Mouse (Mus musculus): ENCODE results near the gene Luzp2. TPM values are rescaled to one million over a fixed set of nuclear protein-coding genes. Genes with fewer than 3 reads are reported as not detected.
"Not testable (repeated sequence)": the region's sequence is repeated elsewhere in the genome, so short reads cannot be mapped to it uniquely, and the experiment has no call there.

The Luzp2 gene
- polyA plus RNA-seq, 1 experiment from 2014 or later, result 21.3 TPM

DNA sequence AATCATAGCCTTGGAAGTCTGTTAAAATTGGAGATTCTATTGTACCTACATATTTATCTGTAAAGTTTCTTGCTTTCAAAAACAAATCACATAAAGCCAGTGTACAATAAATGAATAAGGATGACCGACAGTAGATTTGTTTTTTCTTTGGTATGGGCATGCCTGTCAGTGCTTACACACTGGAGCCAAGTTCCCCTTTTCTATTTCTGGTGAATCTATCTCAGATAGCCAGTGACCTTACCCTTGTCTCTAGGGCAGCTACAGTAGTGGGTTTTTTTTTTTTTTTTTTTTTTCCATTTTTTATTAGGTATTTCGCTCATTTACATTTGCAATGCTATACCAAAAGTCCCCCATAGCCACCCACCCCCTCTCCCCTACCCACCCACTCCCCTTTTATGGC, 298.6 kb downstream of the Luzp2 start:
- ATAC-seq; H3K4me1 ChIP-seq (replicated peaks): not testable (repeated sequence)
- 89% methylated on average over 2 of the region's 2 CpGs for WGBS

DNA sequence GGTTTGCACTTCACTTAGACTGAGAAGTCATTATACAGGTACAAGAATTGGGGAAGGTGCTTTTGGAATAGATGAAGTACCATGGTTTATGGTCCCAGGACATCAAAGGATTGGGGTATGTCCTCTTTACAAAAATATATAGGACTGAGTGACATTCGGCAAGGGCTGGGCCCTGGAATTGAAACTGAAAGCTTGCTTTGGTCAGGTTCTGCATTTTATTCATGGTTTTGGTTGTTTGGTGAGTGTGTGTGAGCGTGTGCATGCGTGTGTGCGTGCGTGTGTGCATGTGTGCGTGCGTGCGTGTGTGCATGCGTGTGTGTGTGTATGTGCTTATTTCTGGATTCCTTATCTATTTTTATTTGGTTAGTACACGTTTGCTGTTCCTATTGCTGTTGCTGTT, 353.6 kb downstream of the Luzp2 start:
- Histone ChIP-seq H3K9ac (replicated peaks) (no peak overlapping the region), H3K27me3 (no peaks in the 10 kb centered on the region), H3K4me1 (replicated peaks) (no peaks in the 10 kb centered on the region), H3K4me3 (replicated peaks) (no peak overlapping the region), H3K9me3 (no peaks in the 10 kb centered on the region), H3K4me2 (replicated peaks) (no peak overlapping the region), H3K36me3 (no peaks in the 10 kb centered on the region), H3K27ac (no peak overlapping the region)
- 94% methylated on average over 10 of the region's 10 CpGs for WGBS
- ATAC-seq, result no peak

More for the DNA sequence above, 298.6 kb downstream of the Luzp2 start:
- H3K27ac ChIP-seq; H3K4me2 ChIP-seq (replicated peaks); H3K4me3 ChIP-seq (replicated peaks); H3K36me3 ChIP-seq; H3K9ac ChIP-seq (replicated peaks); H3K27me3 ChIP-seq; H3K9me3 ChIP-seq: not testable (repeated sequence)

- H3K27ac ChIP-seq, result no peak overlapping the region
- H3K9me3 ChIP-seq, result no peaks in the 10 kb centered on the region
- 78% methylated on average over 2 of the region's 2 CpGs for WGBS
- no peaks in the 10 kb centered on the region for H3K4me1 ChIP-seq (replicated peaks)
- H3K4me2 ChIP-seq (replicated peaks), result no peak overlapping the region
- no peak for ATAC-seq
- no peaks in the 10 kb centered on the region for H3K27me3 ChIP-seq
- no peaks in the 10 kb centered on the region for H3K36me3 ChIP-seq
- no peak overlapping the region for H3K4me3 ChIP-seq (replicated peaks)
- H3K9ac ChIP-seq (replicated peaks), result no peak overlapping the region
These were observed 354.2 kb downstream of the Luzp2 start for GRCm38 (mm10) chr7:55189496-55189895.

DNA sequence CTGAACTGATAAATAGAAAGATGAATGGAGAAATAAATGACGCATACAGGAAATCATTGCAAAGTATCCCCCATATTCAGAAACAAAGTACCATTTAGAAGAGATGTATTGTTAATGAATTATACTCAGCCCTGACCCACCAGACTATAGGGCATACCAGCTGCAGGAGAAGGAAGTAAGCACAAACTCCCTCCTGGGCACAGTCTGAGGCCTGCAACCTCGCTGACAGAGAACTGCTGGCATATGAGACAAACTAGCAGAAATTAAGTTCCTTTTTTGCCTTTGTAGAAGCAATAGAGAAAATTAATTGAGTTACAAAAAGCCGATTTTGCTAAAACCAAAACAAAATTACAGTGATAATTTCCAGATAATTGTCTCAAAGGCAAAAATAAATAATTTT, 355.4 kb downstream of the Luzp2 start:
- no peak overlapping the region for H3K27ac ChIP-seq
- no peak overlapping the region for H3K4me3 ChIP-seq (replicated peaks)
- H3K9ac ChIP-seq (replicated peaks), result no peak overlapping the region
- WGBS, result 71% methylated on average over 3 of the region's 3 CpGs
- H3K4me2 ChIP-seq (replicated peaks), result no peak overlapping the region
- H3K4me1 ChIP-seq (replicated peaks), result no peaks in the 10 kb centered on the region
- H3K9me3 ChIP-seq, result no peaks in the 10 kb centered on the region
- H3K27me3 ChIP-seq, result no peaks in the 10 kb centered on the region
- no peak for ATAC-seq
- H3K36me3 ChIP-seq, result no peaks in the 10 kb centered on the region

DNA sequence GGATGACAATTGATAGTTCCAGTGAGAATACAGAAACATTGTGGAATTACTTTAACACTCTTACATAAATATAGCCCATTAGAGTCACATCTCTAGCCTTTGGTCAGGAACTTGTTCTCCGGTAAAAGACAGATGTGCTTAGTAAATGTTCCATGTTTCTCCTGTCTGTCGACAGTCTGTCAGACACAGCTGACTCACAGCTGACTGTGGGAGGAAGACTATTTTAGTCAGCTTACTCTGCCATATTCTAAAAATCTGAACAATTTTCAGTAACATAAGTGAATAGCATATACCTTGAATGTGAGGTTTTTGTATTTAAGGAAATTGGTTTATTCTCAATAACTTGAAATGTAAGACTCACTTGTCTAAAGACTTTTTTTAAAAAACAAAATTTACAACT, 363.5 kb downstream of the Luzp2 start:
- WGBS, result 89% methylated on average over 2 of the region's 2 CpGs
- Histone ChIP-seq H3K27me3 (no peaks in the 10 kb centered on the region), H3K27ac (no peak overlapping the region), H3K9ac (replicated peaks) (no peak overlapping the region), H3K4me2 (replicated peaks) (no peak overlapping the region), H3K9me3 (no peaks in the 10 kb centered on the region), H3K4me1 (replicated peaks) (no peaks in the 10 kb centered on the region), H3K4me3 (replicated peaks) (no peak overlapping the region), H3K36me3 (no peaks in the 10 kb centered on the region)
- no peak for ATAC-seq

DNA sequence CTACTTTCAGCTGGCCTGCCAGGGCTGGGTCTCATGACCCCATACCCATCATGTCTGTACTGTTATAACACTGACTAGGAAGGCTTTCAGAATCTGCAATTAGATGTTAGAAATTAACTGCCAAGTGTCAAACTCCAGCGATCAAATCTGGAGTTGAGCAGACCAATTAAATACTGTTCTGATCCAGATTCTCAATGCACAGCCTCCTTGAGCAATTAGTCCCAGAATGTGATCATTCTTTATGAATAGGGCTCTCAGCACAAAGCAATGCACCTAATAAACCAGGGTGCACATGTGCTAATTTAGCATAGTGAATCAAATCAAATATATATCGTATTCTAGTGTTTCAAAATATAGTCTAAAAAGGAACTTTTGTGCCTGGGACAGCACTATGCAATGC, 387.7 kb downstream of the Luzp2 start:
- no peak overlapping the region for H3K27ac ChIP-seq
- no peak for ATAC-seq
- no peaks in the 10 kb centered on the region for H3K9me3 ChIP-seq
- no peaks in the 10 kb centered on the region for H3K36me3 ChIP-seq
- no peaks in the 10 kb centered on the region for H3K27me3 ChIP-seq
- H3K4me3 ChIP-seq (replicated peaks), result no peak overlapping the region
- 77% methylated on average over 2 of the region's 2 CpGs for WGBS
- H3K4me2 ChIP-seq (replicated peaks), result no peak overlapping the region
- no peaks in the 10 kb centered on the region for H3K4me1 ChIP-seq (replicated peaks)
- no peak overlapping the region for H3K9ac ChIP-seq (replicated peaks)

GRCm38 (mm10) chr7:55229407-55229806, 394.1 kb downstream of the Luzp2 start:
- H3K36me3 ChIP-seq, result no peaks in the 10 kb centered on the region
- no peak overlapping the region for H3K27ac ChIP-seq
- ATAC-seq, result no peak
- H3K27me3 ChIP-seq, result no peaks in the 10 kb centered on the region
- no peaks in the 10 kb centered on the region for H3K9me3 ChIP-seq
- no peak overlapping the region for H3K4me2 ChIP-seq (replicated peaks)
- no peak overlapping the region for H3K4me3 ChIP-seq (replicated peaks)
- no peaks in the 10 kb centered on the region for H3K4me1 ChIP-seq (replicated peaks)
- H3K9ac ChIP-seq (replicated peaks), result no peak overlapping the region

Data from midbrain, embryonic 13.5 days (tissue).